Mouse (Mus musculus): Measurements from ENCODE around the gene Cyb5r3.
A peak's percentile ranks its signal among the peaks of the same experiment; 100 is the strongest.

Cyb5r3 gene

GRCm38 (mm10) chr15:83168875-83169771 lies 3.3 kb downstream of the Cyb5r3 start:
- no peak for DNase-seq

GRCm38 (mm10) chr15:83168311-83168710 lies 4.1 kb downstream of the Cyb5r3 start:
- no peak for DNase-seq

GRCm38 (mm10) chr15:83167550-83168065 lies 4.8 kb downstream of the Cyb5r3 start:
- no peak for DNase-seq

- DNase-seq = no peak
Observed at GRCm38 (mm10) chr15:83167126-83167525, 5.3 kb downstream of the Cyb5r3 start.

GRCm38 (mm10) chr15:83166642-83167041 lies 5.8 kb downstream of the Cyb5r3 start:
- DNase-seq = no peak

GRCm38 (mm10) chr15:83165526-83166315 lies 6.7 kb downstream of the Cyb5r3 start:
- no peak for DNase-seq

- DNase-seq = no peak
Observed at GRCm38 (mm10) chr15:83164971-83165471, 7.4 kb downstream of the Cyb5r3 start.

GRCm38 (mm10) chr15:83162818-83163485 lies 9.4 kb downstream of the Cyb5r3 start:
- DNase-seq = no peak

- DNase-seq = no peak
Observed at GRCm38 (mm10) chr15:83162001-83162400, 10.4 kb downstream of the Cyb5r3 start.

- DNase-seq = no peak
Observed at GRCm38 (mm10) chr15:83161062-83161748, 11.2 kb downstream of the Cyb5r3 start.

- no peak for DNase-seq
Observed at GRCm38 (mm10) chr15:83160561-83160960, 11.8 kb downstream of the Cyb5r3 start.

GRCm38 (mm10) chr15:83159823-83160222 lies 12.6 kb downstream of the Cyb5r3 start:
- no peak for DNase-seq

- no peak for DNase-seq
Observed at GRCm38 (mm10) chr15:83158587-83159160, 13.7 kb downstream of the Cyb5r3 start.

GRCm38 (mm10) chr15:83157667-83158064 lies 14.7 kb downstream of the Cyb5r3 start:
- DNase-seq = no peak

GRCm38 (mm10) chr15:83156929-83157666 lies 15.3 kb downstream of the Cyb5r3 start:
- peak; percentile 49 to 56 for DNase-seq

GRCm38 (mm10) chr15:83155672-83156419 lies 16.5 kb downstream of the Cyb5r3 start:
- no peak for DNase-seq

GRCm38 (mm10) chr15:83154309-83154708 lies 18.1 kb downstream of the Cyb5r3 start:
- DNase-seq = no peak

GRCm38 (mm10) chr15:83150694-83151093 lies 21.7 kb downstream of the Cyb5r3 start:
- DNase-seq = no peak

- DNase-seq = no peak
Observed at GRCm38 (mm10) chr15:83150073-83150442, 22.3 kb downstream of the Cyb5r3 start.
